Mouse (Mus musculus): ENCODE results near the gene Ptprr. TPM values are rescaled to one million over a fixed set of nuclear protein-coding genes. Genes with fewer than 3 reads are reported as not detected.

Gene Ptprr
- total RNA-seq, 1 experiment from 2014 or later: not detected

DNA sequence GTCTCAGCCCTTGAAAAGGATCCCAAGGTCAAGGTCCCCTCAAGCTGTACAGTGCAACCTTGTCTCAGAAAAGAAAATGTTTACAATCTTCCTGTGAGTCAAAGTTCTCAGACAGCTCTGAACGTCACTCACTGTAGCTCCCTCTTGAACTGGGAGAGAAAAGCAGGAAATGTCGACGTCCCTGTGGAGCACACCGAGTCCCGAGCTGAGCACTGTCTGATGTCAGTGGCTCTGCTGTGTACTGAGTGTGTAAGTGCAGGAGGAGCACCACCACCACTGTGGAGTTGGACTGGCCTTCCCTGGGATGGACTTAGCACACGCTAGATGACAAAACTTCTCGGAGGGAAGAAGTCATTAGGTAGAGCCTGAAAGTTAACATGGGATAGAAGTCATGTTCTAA is 225.4 kb downstream of the Ptprr start:
- no peak for ATAC-seq (replicated peaks; ENCODE audit: insufficient number of reproducible peaks, low FRiP score, low TSS enrichment, poor library complexity, severe bottlenecking)

DNA sequence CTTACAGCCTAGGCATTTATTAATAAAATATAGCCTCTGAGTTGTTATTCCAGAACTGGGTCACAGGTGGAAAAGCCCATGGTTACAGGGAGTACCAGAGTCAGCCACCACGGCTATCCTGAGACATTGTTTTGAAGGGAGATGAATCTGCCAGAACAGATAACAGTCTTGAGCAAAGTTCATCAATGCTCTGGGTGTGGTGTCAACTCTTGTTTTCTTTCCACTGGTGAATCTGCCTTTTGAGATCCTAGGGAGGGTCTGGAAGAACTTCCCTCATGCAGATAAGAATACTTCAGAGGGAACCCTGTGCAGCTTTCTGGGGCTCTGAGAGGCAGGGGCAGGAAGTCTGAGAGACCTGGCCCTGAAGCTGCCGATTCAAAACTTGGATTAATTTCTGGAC is 227.6 kb downstream of the Ptprr start:
- no peak for ATAC-seq (replicated peaks; ENCODE audit: insufficient number of reproducible peaks, low FRiP score, low TSS enrichment, poor library complexity, severe bottlenecking)

DNA sequence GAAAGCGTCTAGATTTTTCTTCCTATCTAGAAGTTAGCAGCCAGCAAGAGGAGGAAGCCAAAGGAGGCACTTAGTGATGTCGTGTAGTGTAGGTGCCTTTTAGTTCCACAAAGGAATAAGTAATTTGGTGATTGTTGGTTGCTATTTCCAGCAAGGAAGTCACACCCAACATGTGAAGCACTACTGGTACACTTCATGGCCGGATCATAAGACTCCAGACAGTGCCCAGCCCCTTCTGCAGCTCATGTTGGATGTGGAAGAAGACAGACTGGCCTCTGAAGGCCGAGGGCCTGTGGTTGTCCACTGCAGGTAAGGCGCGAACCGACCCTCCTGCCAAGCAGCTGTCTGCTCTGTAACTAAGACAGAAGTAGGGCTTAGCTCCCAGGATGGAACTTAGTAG is 234.7 kb downstream of the Ptprr start:
- ATAC-seq (replicated peaks; ENCODE audit: insufficient number of reproducible peaks, low FRiP score, low TSS enrichment, poor library complexity, severe bottlenecking): no peak

DNA sequence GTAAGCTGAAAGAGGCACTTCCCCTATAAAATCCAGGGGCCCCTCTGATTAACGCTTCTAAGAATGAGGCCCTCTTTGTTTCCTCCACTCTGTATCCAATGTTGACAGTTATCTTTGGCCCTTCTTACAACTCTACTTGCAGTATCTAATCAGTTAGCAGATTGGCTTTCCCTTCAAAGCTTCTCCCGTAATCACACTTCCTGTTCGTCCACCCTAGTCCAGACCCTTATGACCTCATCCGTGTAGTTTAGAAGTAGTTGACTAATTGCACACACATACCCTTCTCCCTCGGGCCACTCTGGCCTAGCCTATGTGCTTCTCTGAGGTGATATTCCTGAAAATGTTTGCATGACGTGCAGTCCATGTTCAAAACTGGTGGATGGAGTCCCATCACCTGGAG is 236.0 kb downstream of the Ptprr start:
- ATAC-seq (replicated peaks; ENCODE audit: insufficient number of reproducible peaks, low FRiP score, low TSS enrichment, poor library complexity, severe bottlenecking): no peak

DNA sequence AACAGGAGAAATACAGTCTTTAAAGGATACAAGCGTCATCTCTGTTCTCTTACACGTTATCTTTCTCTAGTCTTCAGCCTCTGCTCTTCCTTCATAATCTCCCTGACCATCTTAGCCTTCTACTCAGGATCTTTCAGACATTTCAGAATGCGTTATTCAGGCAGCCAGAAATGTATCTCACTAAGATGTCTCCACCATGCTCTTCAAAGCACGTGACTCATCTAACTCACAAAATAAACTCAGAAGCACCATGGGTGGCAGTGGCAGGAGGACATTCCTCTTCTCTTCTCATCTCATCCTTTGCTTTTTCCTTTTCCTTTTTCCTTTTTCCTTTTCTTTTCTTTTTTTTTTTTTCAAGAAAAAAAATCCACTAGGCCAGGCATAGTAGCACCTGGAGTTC is 241.3 kb downstream of the Ptprr start:
- no peak for ATAC-seq (replicated peaks; ENCODE audit: insufficient number of reproducible peaks, low FRiP score, low TSS enrichment, poor library complexity, severe bottlenecking)

DNA sequence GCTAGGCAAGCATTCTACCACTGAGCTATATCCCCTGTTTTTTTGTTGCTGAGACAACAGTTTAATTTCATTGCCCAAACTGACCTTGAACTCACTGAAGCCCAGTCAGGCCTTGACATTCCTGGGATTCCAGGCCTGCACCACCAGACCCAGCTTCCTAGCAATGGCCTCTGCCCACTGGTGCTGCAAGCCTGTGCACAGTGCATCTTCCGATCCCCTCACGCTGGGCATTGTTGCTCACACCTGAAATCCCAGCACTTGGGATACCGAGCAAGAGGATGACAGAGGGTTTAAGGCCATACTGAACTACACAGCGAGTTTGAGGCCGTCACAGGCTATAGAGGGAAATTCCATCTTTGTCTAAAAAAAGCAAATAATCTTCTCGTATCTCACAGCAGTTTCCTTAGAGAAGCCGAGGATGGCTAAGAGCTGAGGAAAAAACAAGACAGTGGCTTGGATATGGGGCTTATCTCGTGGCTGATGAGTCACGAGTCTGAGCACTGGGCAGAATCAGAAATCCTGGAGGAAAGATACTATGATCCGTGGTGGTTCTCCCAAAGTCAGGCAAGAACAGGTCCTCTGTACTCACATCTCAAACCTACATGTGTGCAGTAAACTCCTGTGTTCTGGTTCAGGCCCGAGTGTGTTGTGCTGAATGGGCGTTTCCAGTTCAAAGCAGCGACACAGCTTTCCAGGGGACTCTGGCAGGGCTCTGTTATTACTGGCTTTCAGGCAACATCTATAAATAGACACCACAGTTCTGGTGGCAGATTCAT is 242.8 kb downstream of the Ptprr start:
- ATAC-seq (replicated peaks; ENCODE audit: insufficient number of reproducible peaks, low FRiP score, low TSS enrichment, poor library complexity, severe bottlenecking): no peak

DNA sequence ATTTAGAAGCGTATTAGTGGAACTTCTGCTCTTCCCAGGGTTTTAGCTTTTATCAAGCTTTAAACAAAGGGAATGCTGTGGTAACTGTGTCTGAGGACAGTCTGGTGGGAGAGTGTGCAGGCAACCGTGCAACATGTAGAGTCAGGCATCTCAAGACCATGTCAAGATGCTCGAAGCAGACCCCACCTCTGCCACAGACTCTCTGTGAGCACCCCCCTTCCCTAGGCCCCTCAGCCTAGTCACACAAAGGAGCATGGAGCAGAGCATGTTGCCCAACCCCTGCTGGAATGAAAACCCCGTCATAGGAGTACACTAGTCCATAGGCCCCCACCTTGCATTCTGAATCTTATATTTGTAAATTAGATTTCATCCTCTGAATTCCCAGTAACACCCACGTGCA is 243.5 kb downstream of the Ptprr start:
- ATAC-seq (replicated peaks; ENCODE audit: insufficient number of reproducible peaks, low FRiP score, low TSS enrichment, poor library complexity, severe bottlenecking): no peak

DNA sequence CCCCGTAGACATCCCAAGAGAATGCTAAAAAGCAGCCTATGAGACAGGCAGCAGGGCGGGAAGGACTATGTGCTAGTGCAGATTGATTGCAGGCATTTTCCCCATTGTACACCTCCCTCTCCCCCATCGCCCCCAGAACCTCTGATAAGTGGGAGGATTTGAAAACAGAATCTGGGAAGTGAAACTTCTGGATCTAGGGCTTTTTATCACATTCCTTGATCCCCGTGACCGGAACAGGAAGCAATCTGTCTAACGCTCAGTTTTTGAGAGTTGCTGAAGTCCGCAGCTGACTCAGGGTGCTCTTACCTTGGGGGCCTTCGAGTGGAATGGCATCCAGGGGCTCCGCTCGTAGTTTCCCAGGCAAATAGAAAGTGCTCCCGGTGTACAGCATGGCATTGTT is 246.5 kb downstream of the Ptprr start:
- no peak for ATAC-seq (replicated peaks; ENCODE audit: insufficient number of reproducible peaks, low FRiP score, low TSS enrichment, poor library complexity, severe bottlenecking)

DNA sequence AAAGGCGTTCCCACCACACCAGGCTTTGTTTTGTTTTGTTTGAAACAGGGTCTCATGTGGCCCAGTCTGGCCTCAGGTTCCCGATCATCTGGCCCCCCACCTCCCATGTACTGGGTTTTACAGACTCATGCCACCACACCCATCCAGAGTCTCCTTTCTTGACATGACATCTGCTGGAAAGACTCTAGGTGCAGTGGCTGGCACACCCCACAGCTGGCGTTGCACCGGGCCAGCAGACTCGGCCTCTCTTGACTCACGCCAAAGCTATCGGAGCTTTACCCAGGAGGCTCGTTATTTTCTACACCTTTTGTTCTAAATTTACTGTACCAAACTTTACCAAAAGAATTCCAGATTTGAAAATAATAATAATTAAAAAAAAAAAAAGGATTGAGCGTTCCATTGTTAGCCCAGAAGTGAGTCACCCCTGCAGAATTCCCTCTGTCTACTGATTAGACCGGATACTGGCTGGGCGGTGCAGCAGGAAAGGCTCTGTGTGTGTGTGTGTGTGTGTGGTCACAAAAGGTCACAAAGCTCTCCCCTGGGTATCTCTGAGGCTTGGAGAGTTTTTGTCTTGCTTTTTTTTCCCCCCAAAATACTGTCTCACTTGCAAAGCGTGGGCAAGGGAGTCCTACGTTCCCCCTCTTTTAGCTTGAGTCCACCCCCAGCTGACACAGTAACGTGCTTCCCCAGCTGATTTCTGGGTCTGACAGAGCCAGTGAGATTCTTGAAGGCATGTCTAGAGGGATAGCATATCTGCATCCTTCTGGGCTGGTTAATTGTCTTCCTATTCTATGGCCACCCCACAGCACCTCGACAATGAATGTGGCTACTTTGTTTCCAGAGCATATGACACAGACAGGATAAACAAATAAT is 248.8 kb downstream of the Ptprr start:
- no peak for ATAC-seq (replicated peaks; ENCODE audit: insufficient number of reproducible peaks, low FRiP score, low TSS enrichment, poor library complexity, severe bottlenecking)

DNA sequence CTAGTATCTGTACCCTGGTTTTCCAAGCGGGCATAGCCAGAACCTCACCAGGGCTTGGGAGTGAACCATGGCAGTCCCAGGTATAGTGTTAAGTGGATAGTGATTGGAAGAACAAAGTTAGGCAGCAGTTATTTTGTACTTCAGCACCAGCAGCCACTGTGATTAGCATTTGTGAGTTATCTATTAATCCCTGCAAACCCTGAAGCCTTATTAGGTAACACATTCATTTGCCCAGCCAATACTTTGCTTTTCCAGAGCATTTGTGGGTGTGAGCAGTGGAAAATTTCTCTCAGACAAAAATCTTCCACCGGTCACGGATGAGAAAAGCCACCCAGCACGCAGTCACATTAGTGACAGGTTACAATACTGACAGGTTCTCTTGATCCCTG is 249.4 kb downstream of the Ptprr start:
- ATAC-seq (replicated peaks; ENCODE audit: insufficient number of reproducible peaks, low FRiP score, low TSS enrichment, poor library complexity, severe bottlenecking): no peak

DNA sequence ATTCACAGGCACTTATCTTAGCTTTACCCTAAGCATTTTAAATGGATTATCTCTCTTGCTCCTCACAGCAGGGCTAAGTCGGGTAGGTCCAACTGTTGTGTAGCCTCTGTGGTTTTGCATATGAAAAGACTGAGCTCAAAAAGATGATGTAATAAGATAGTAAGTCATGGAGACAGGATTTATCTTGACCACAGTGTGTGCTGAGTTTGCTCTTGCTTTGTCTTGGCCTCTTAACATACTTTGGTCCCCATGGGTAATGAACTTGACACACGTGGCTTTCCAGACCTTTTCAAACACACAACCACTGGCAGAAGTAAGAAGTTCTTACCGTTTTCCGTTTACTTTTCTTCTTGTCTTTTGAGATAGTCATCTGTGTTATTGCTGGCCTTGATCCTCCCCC is 250.3 kb downstream of the Ptprr start:
- no peak for ATAC-seq (replicated peaks; ENCODE audit: insufficient number of reproducible peaks, low FRiP score, low TSS enrichment, poor library complexity, severe bottlenecking)

DNA sequence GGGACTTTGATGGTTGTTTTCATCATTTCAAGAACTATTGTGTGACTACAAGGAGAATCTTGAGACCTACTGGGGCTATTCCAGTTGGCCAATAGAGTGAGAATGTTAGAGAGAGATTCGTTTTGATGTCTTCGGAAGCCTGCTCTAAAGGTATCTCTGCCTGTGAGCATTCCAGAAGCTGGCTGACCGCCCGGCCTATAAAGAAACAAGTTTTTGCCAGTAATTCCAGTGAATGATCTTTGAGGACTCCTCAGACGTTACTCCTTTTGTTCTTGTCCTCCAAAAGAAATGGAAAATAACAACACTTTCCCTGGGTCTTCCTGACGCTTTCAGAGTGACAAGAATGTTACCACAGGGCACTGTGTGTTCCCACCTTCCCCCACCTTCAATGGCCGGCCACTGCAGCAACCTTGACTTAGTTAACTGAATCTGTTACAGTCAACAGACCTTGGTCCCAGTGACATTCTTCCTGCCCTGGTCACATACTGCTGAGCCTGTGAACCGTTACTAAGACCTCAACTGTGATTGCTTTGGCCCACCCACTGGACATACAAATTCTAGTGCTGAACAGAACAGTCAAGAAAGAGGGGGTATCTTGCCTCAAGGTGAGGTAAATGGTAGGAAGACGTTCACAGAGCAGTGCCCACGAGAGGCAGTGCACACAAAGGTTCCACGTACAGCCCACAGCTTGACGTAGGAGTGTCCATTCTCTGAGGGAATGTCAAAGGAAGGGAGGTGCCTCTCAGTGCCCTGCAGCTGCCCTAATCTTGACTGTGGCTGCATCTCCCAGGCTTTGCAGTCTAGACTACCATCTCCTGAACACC is 252.8 kb downstream of the Ptprr start:
- no peak for ATAC-seq (replicated peaks; ENCODE audit: insufficient number of reproducible peaks, low FRiP score, low TSS enrichment, poor library complexity, severe bottlenecking)

DNA sequence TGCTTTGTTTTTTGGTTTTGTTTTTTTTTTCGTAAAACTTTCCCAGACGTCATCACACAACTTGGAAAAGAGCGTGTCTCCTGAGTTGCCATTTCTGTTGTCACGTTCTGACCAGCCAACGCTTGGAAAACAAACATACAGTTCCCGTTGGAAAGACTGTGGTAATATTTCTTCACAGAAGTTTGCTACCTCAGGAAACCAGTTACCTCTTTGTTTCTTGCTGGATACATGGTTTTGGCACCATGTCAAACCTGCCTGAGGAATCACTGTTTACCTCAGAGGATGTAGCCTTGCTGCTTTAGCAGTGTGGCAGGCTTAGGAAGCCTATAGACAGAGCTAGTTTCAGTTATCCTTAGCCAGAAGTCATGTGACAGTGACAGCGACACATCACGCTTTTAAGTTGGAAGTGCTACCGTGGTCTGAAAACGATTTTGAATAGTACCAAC is 253.5 kb downstream of the Ptprr start:
- no peak for ATAC-seq (replicated peaks; ENCODE audit: insufficient number of reproducible peaks, low FRiP score, low TSS enrichment, poor library complexity, severe bottlenecking)

DNA sequence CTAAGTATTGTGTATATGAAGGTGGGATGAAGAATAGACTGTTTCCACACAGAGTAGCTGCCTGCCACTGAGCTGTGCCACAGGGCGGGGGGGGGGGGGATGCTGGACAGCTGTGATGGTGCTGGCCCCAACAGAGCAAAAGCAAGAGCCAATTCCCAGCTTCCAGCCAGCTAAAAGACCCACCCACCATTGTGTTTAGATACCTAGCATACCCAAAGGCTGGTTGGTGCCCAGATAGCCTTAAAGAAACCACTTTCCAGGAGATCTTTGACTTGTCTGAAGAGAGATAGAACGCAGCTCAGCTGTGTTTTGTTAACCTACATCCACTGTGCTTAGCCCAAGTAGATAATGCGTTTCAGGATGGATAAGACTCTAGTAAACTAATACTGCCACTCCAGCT is 254.1 kb downstream of the Ptprr start:
- ATAC-seq (replicated peaks; ENCODE audit: insufficient number of reproducible peaks, low FRiP score, low TSS enrichment, poor library complexity, severe bottlenecking): no peak

DNA sequence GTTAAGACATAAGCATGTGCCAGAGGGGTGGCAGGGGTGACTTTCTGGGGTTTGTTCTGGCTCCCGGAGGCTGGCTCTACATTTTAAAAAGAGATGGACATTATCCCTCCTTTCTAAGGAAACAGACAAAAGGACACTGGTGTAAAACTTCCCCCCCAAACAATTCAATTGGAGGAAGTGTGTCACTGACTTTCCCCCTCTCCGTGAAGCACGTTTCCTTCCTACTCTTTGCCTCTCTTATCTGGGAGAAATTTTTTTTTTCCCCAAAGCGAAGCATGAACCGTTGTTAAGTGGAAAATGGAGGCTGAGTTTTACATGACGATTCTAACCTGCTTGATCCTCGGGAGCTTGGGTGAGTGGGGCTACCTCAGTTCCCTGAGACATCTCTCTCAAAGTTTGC is 257.3 kb downstream of the Ptprr start, which contains the start of gene Ptprb:
Gene Ptprb, plus strand, starts transcription at position 244 of the 400 bp plus-strand sequence.
- no peak for ATAC-seq (replicated peaks; ENCODE audit: insufficient number of reproducible peaks, low FRiP score, low TSS enrichment, poor library complexity, severe bottlenecking)

DNA sequence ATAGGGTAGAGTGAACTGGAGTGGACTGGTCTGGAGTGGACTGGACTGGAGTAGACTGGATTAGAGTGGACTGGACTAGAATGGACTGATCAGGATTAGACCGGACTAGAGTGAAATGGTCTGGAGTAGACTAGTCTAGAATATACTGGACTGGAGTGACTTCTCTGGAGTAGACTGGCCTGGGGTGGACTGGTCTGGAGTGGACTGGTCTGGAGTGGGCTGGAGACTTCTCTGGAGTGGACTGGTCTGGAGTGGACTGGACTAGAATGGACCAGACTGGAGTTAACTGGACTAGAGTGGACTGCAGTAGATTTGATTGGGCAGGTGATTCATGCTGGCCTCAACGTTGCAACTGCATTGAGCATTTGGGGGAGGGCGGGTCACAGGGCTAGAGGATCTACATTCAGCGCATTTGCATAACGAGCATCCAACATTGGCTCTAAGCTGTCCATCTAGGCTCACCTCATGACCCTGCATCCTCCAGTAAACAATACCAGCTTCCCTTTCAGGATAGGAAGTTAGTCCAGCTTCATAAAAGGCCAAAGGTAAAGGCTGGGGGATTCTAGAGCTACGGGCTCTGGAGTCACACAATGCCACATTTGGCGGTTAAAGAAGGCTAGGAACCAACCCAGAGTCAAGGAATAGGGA is 268.8 kb downstream of the Ptprr start:
- ATAC-seq (replicated peaks; ENCODE audit: insufficient number of reproducible peaks, low FRiP score, low TSS enrichment, poor library complexity, severe bottlenecking): no peak

DNA sequence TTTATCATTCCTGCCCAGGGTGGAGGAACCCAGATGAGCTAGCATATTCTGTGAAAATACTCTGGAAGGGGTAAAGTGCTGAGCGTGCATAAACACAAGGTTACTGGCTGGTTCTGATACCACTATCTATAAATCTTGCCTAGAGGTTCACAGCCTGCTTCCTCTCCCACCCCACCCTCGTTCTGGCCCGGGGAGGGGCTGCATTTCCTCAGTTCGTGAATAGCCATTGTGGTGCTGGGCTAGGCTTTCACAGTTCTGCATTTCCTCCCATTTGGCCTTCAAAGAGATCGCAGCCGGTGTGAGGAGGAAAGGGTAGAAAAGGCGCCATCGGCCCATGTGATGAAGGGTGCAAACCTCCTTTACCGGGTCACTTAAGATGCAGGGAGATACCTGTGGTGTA is 270.1 kb downstream of the Ptprr start:
- no peak for ATAC-seq (replicated peaks; ENCODE audit: insufficient number of reproducible peaks, low FRiP score, low TSS enrichment, poor library complexity, severe bottlenecking)

DNA sequence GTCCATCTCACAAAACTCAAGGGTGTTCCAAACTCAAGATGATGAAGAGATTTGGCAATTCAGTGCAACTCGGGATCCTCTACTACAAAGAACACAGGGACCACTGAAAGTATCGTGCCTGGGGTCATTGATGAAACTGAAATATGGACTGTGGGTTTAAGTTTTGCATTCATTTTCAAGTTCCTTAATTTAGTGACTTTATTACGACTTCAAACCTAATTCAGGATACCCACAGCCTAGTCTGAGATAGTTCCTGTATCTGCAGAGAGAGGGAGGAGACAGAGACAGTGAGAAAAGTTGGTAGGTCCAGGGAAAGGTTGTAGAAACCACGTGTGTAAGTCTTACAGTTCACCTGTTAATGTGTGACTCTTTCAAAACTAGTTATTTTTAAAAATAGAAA is 272.5 kb downstream of the Ptprr start:
- ATAC-seq (replicated peaks; ENCODE audit: insufficient number of reproducible peaks, low FRiP score, low TSS enrichment, poor library complexity, severe bottlenecking): no peak
